ENCODE assay signal across 12 mouse cellular contexts in genomic region chr11:100609355-100609996, GRCm38 (mm10). TPM values are rescaled to one million over a fixed set of nuclear protein-coding genes. Genes with fewer than 3 reads are reported as not detected.
A peak's percentile ranks its signal among the peaks of the same experiment; 100 is the strongest.
DNase-seq lines count a peak whose midpoint lies in the region; ATAC-seq and TF ChIP-seq lines count a peak whose summit lies in the region.
"Had no signal": no experiment of that assay in that cellular context is flagged by ENCODE, and none has a peak within 500 bp of the region (broad histone marks: within the 10 kb centered on the region; RNA-seq: fewer than 3 reads in every experiment).

No protein-coding gene starts in this region.

- peaks cover 8% of the 10 kb centered on the region; the same call in 1 of the 2 replicates for H3K36me3 ChIP-seq in embryonic facial prominence, embryonic 14.5 days (ENCODE audit: control insufficient read depth, insufficient read depth, low read length)
- peaks cover 73% of the 10 kb centered on the region for H3K36me3 ChIP-seq in embryonic facial prominence, embryonic 10.5 days (replicated peaks)
- 0 out of 2 replicates have a peak, but pooled peaks cover 6% of the 10 kb centered on the region for H3K36me3 ChIP-seq in hindbrain, embryonic 14.5 days (replicated peaks; ENCODE audit: control insufficient read depth, insufficient read depth)
- H3K36me3 ChIP-seq in hindbrain, embryonic 11.5 days (ENCODE audit: control insufficient read depth, insufficient read depth, low read length) = no peaks in the 10 kb centered on the region
- peaks cover 6% of the 10 kb centered on the region for H3K36me3 ChIP-seq in lung, embryonic 15.5 days
- H3K36me3 ChIP-seq in CH12.LX (replicated peaks in 1 of 2; ENCODE audit: control insufficient read depth in 1 of 2, insufficient read depth in 1 of 2, low read length in 1 of 2) = peaks cover 5 to 69% of the 10 kb centered on the region in 2 experiments

- H3K4me1 ChIP-seq in embryonic facial prominence, embryonic 14.5 days (ENCODE audit: control insufficient read depth, insufficient read depth, low read length) = peaks cover 8% of the 10 kb centered on the region; the same call in 1 of the 2 replicates
- H3K4me1 ChIP-seq in embryonic facial prominence, embryonic 10.5 days = no peaks in the 10 kb centered on the region
- peaks cover 6% of the 10 kb centered on the region; the same call in 1 of the 2 replicates for H3K4me1 ChIP-seq in hindbrain, embryonic 14.5 days (replicated peaks; ENCODE audit: control insufficient read depth, insufficient read depth, low read length)
- no peaks in the 10 kb centered on the region for H3K4me1 ChIP-seq in hindbrain, embryonic 11.5 days (replicated peaks; ENCODE audit: control insufficient read depth, insufficient read depth, low read length)
- H3K4me1 ChIP-seq in lung, embryonic 15.5 days = peaks cover 27% of the 10 kb centered on the region; the same call in 1 of the 2 replicates
- H3K4me1 ChIP-seq in CH12.LX (ENCODE audit: control insufficient read depth in 1 of 2, insufficient read depth in 2 of 2) = peaks cover 22 to 88% of the 10 kb centered on the region in 2 experiments

- no peak for DNase-seq in embryonic facial prominence, embryonic 14.5 days (ENCODE audit: low spot score)
- DNase-seq in embryonic facial prominence, embryonic 10.5 days (ENCODE audit: low spot score) = no peak
- DNase-seq in hindbrain, embryonic 14.5 days (ENCODE audit: low spot score) = no peak
- DNase-seq in hindbrain, embryonic 11.5 days (ENCODE audit: low spot score) = no peak
- DNase-seq in lung, postnatal 25 days (ENCODE audit: low spot score) = no peak
- no peak for DNase-seq in CH12.LX (ENCODE audit: extremely low read depth)
- DNase-seq in natural killer cell, adult 2 months (ENCODE audit: low spot score in 2 of 2) = no peak
- DNase-seq: liver; thymus, adult 18-20 months had no signal

- TF ChIP-seq POLR2A in CH12.LX (IDR thresholded peaks at IDR 0.05; ENCODE audit: low read depth, low read length) = no peak; the same call in 1 of the 2 replicates

- no peak overlapping the region for H3K4me3 ChIP-seq in embryonic facial prominence, embryonic 14.5 days (ENCODE audit: low read depth, low read length)
- no peak overlapping the region for H3K4me3 ChIP-seq in embryonic facial prominence, embryonic 10.5 days
- no peak overlapping the region for H3K4me3 ChIP-seq in hindbrain, embryonic 14.5 days (replicated peaks; ENCODE audit: low read length)
- no peak overlapping the region for H3K4me3 ChIP-seq in hindbrain, embryonic 11.5 days (ENCODE audit: low read depth, low read length)
- H3K4me3 ChIP-seq in lung, embryonic 15.5 days = no peak overlapping the region
- no peak overlapping the region for H3K4me3 ChIP-seq in CH12.LX (replicated peaks in 1 of 3; ENCODE audit: low read depth in 2 of 3, low read length in 2 of 3, poor library complexity in 1 of 3)
- H3K4me3 ChIP-seq: left cerebral cortex, adult 2 months had no signal

- no peak for ATAC-seq in embryonic facial prominence, embryonic 14.5 days (ENCODE audit: low read depth)
- no peak for ATAC-seq in hindbrain, embryonic 14.5 days (ENCODE audit: low FRiP score)
- ATAC-seq in hindbrain, embryonic 11.5 days (ENCODE audit: low FRiP score) = no peak
- ATAC-seq in lung, embryonic 15.5 days (ENCODE audit: borderline replicate concordance, extremely low read depth, low FRiP score, low TSS enrichment) = no peak
- ATAC-seq: forebrain, embryonic 14.5 days had no signal

- dilution Hi-C loops in CH12.LX (cut with MboI; ENCODE audit: extremely low pct_ligation_motif_present, extremely low pct_unique_long_range_greater_than_20kb, low sequenced_read_pairs) = no loop called here

- no peaks in the 10 kb centered on the region for H3K27me3 ChIP-seq in embryonic facial prominence, embryonic 14.5 days (replicated peaks; ENCODE audit: control insufficient read depth, insufficient read depth, low read length)
- H3K27me3 ChIP-seq in embryonic facial prominence, embryonic 10.5 days (replicated peaks; ENCODE audit: low read depth, poor library complexity, severe bottlenecking) = no peaks in the 10 kb centered on the region
- H3K27me3 ChIP-seq in hindbrain, embryonic 14.5 days (ENCODE audit: control insufficient read depth, insufficient read depth, low read length) = no peaks in the 10 kb centered on the region
- no peaks in the 10 kb centered on the region for H3K27me3 ChIP-seq in hindbrain, embryonic 11.5 days (ENCODE audit: control insufficient read depth, insufficient read depth, low read length)
- no peaks in the 10 kb centered on the region for H3K27me3 ChIP-seq in lung, embryonic 15.5 days
- H3K27me3 ChIP-seq in CH12.LX (replicated peaks) = no peaks in the 10 kb centered on the region

- no peaks in the 10 kb centered on the region for H3K9me3 ChIP-seq in embryonic facial prominence, embryonic 14.5 days (ENCODE audit: control insufficient read depth, low read length)
- no peaks in the 10 kb centered on the region for H3K9me3 ChIP-seq in embryonic facial prominence, embryonic 10.5 days
- H3K9me3 ChIP-seq in hindbrain, embryonic 14.5 days (ENCODE audit: control insufficient read depth, low read length) = no peaks in the 10 kb centered on the region
- H3K9me3 ChIP-seq in hindbrain, embryonic 11.5 days (ENCODE audit: control insufficient read depth, low read length) = no peaks in the 10 kb centered on the region
- no peaks in the 10 kb centered on the region for H3K9me3 ChIP-seq in lung, embryonic 15.5 days
- no peaks in the 10 kb centered on the region for H3K9me3 ChIP-seq in CH12.LX (replicated peaks; ENCODE audit: low read length)

- 79% methylated on average over 5 of the region's 5 CpGs for WGBS in embryonic facial prominence, embryonic 14.5 days
- WGBS in embryonic facial prominence, embryonic 10.5 days = 90% methylated on average over 5 of the region's 5 CpGs
- 89% methylated on average over 5 of the region's 5 CpGs for WGBS in hindbrain, embryonic 14.5 days
- WGBS in hindbrain, embryonic 11.5 days = 91% methylated on average over 5 of the region's 5 CpGs
- 83% methylated on average over 5 of the region's 5 CpGs for WGBS in lung, embryonic 15.5 days

- no peak for TF ChIP-seq CTCF in CH12.LX (conservative IDR thresholded peaks at IDR 0.05 in 1 of 2, IDR thresholded peaks at IDR 0.05 in 1 of 2; ENCODE audit: low read depth in 2 of 2, low read length in 2 of 2)

- H3K4me2 ChIP-seq in embryonic facial prominence, embryonic 14.5 days (ENCODE audit: low read depth, low read length) = no peak overlapping the region
- no peak overlapping the region for H3K4me2 ChIP-seq in hindbrain, embryonic 14.5 days (replicated peaks)
- no peak overlapping the region for H3K4me2 ChIP-seq in hindbrain, embryonic 11.5 days (replicated peaks; ENCODE audit: low read depth, low read length)
- H3K4me2 ChIP-seq in lung, embryonic 15.5 days = no peak overlapping the region
- H3K4me2 ChIP-seq in CH12.LX (ENCODE audit: insufficient read depth, low read depth, poor library complexity, severe bottlenecking) = peak overlapping the region; percentile 91

- TF ChIP-seq EP300 in CH12.LX (IDR thresholded peaks at IDR 0.05; ENCODE audit: low read length) = 0 out of 2 replicates have a peak, but pooled peaks have one; percentile 28

- in situ Hi-C loops in CH12.LX (cut with MboI; ENCODE audit: low pct_ligation_motif_present, low pct_unique_long_range_greater_than_20kb, low sequenced_read_pairs) = no loop called here

- peak overlapping the region; percentile 30; the same call in 1 of the 2 replicates for H3K9ac ChIP-seq in embryonic facial prominence, embryonic 14.5 days (ENCODE audit: low read depth, low read length)
- H3K9ac ChIP-seq in hindbrain, embryonic 14.5 days = no peak overlapping the region
- H3K9ac ChIP-seq in hindbrain, embryonic 11.5 days (ENCODE audit: low read depth, low read length) = no peak overlapping the region
- H3K9ac ChIP-seq in lung, embryonic 15.5 days = no peak overlapping the region
- H3K9ac ChIP-seq in CH12.LX (ENCODE audit: insufficient read depth, low read depth) = peak overlapping the region; percentile 65

- H3K27ac ChIP-seq in embryonic facial prominence, embryonic 14.5 days (replicated peaks; ENCODE audit: low read depth, low read length) = peak overlapping the region; percentile 28; the same call in 1 of the 2 replicates
- no peak overlapping the region for H3K27ac ChIP-seq in embryonic facial prominence, embryonic 10.5 days (replicated peaks)
- H3K27ac ChIP-seq in hindbrain, embryonic 14.5 days = peak overlapping the region; percentile 43
- no peak overlapping the region for H3K27ac ChIP-seq in hindbrain, embryonic 11.5 days (ENCODE audit: low read depth, low read length)
- 0 out of 2 replicates have a peak overlapping the region, but pooled peaks have one; percentile 21 for H3K27ac ChIP-seq in lung, embryonic 15.5 days
- H3K27ac ChIP-seq in CH12.LX (ENCODE audit: insufficient read depth, low read depth) = peak overlapping the region; percentile 88
- H3K27ac ChIP-seq: left cerebral cortex, adult 2 months had no signal

- no peak for TF ChIP-seq RAD21 in CH12.LX (IDR thresholded peaks at IDR 0.05; ENCODE audit: low read depth, low read length)

- peaks cover 100% of the 10 kb centered on the region for H3K79me2 ChIP-seq in CH12.LX (replicated peaks; ENCODE audit: control insufficient read depth, extremely low read depth, insufficient read depth, poor library complexity, severe bottlenecking)

RNA-seq across cellular contexts. Expression of gene Nkiras2, which starts 9.6 kb away (rescaled TPM):
- 67.1 and 81.0 TPM in 2 replicates for polyA plus RNA-seq in embryonic facial prominence, embryonic 14.5 days (2014; fragmentation: Nextera tagmentation; extraction: Ambion mirVana)
- polyA plus RNA-seq in embryonic facial prominence, embryonic 10.5 days (2016; fragmentation: Nextera tagmentation; extraction: Ambion mirVana) = 77.2 and 81.4 TPM in 2 replicates
- polyA plus RNA-seq in hindbrain, embryonic 14.5 days (2014; fragmentation: Nextera tagmentation; extraction: Ambion mirVana) = 103 TPM in 2 replicates
- polyA plus RNA-seq in hindbrain, embryonic 11.5 days (2014; fragmentation: Nextera tagmentation; extraction: Ambion mirVana) = 108 and 109 TPM in 2 replicates
- polyA plus RNA-seq in lung, embryonic 15.5 days (2015; fragmentation: Nextera tagmentation; extraction: Ambion mirVana) = 57.1 and 58.7 TPM in 2 replicates
- total RNA-seq in CH12.LX (2012; rRNA removed) (59.9 and 70.0 TPM in 2 replicates), CH12.LX (2014; rRNA removed) (46.6 and 53.8 TPM in 2 replicates)
- 57.9 and 60.0 TPM in 2 replicates for polyA plus RNA-seq in CH12.LX (2012; ENCODE audit: insufficient read length, low read depth)

RNA-seq across cellular contexts. Expression of gene Dnajc7, which starts 10.5 kb away (rescaled TPM):
- polyA plus RNA-seq in embryonic facial prominence, embryonic 14.5 days (2014; fragmentation: Nextera tagmentation; extraction: Ambion mirVana) = 58.2 and 64.5 TPM in 2 replicates
- polyA plus RNA-seq in embryonic facial prominence, embryonic 10.5 days (2016; fragmentation: Nextera tagmentation; extraction: Ambion mirVana) = 272 and 279 TPM in 2 replicates
- 91.0 and 91.6 TPM in 2 replicates for polyA plus RNA-seq in hindbrain, embryonic 14.5 days (2014; fragmentation: Nextera tagmentation; extraction: Ambion mirVana)
- 95.3 and 105 TPM in 2 replicates for polyA plus RNA-seq in hindbrain, embryonic 11.5 days (2014; fragmentation: Nextera tagmentation; extraction: Ambion mirVana)
- 215 and 229 TPM in 2 replicates for polyA plus RNA-seq in lung, embryonic 15.5 days (2015; fragmentation: Nextera tagmentation; extraction: Ambion mirVana)
- 249 and 250 TPM in 2 replicates for total RNA-seq in CH12.LX (2012; rRNA removed)
- total RNA-seq in CH12.LX (2014; rRNA removed) = 123 and 141 TPM in 2 replicates
- 455 and 516 TPM in 2 replicates for polyA plus RNA-seq in CH12.LX (2012; ENCODE audit: insufficient read length, low read depth)

RNA-seq across cellular contexts. Expression of gene Cnp, which starts 34.8 kb away (rescaled TPM):
- polyA plus RNA-seq in embryonic facial prominence, embryonic 14.5 days (2014; fragmentation: Nextera tagmentation; extraction: Ambion mirVana) = 33.6 and 37.3 TPM in 2 replicates
- 21.3 and 25.1 TPM in 2 replicates for polyA plus RNA-seq in embryonic facial prominence, embryonic 10.5 days (2016; fragmentation: Nextera tagmentation; extraction: Ambion mirVana)
- polyA plus RNA-seq in hindbrain, embryonic 14.5 days (2014; fragmentation: Nextera tagmentation; extraction: Ambion mirVana) = 47.2 and 53.3 TPM in 2 replicates
- 17.4 and 17.8 TPM in 2 replicates for polyA plus RNA-seq in hindbrain, embryonic 11.5 days (2014; fragmentation: Nextera tagmentation; extraction: Ambion mirVana)
- 28.7 and 32.3 TPM in 2 replicates for polyA plus RNA-seq in lung, embryonic 15.5 days (2015; fragmentation: Nextera tagmentation; extraction: Ambion mirVana)
- total RNA-seq in CH12.LX (2012; rRNA removed) (80.2 and 91.6 TPM in 2 replicates), CH12.LX (2014; rRNA removed) (75.9 and 87.8 TPM in 2 replicates)
- polyA plus RNA-seq in CH12.LX (2012; ENCODE audit: insufficient read length, low read depth) = 77.7 and 81.2 TPM in 2 replicates

Comparison
In these comparisons a context has a peak if more than half of its experiments do, and no peak if none do; other contexts are left out.
1. H3K27ac ChIP-seq: peak in embryonic facial prominence, embryonic 14.5 days (single experiment), hindbrain, embryonic 14.5 days (single experiment), lung, embryonic 15.5 days (single experiment) and CH12.LX (single experiment); none in embryonic facial prominence, embryonic 10.5 days (single experiment) and hindbrain, embryonic 11.5 days (single experiment).
2. H3K9ac ChIP-seq: peak in embryonic facial prominence, embryonic 14.5 days (single experiment) and CH12.LX (single experiment); none in hindbrain, embryonic 14.5 days (single experiment), hindbrain, embryonic 11.5 days (single experiment) and lung, embryonic 15.5 days (single experiment).